Mouse (Mus musculus) CD4-positive, CD25-positive, alpha-beta regulatory T cell, adult 4 months (primary cell): ENCODE results near the gene Dixdc1. TPM values are rescaled to one million over a fixed set of nuclear protein-coding genes. Genes with fewer than 3 reads are reported as not detected.
"Not testable (repeated sequence)": the region's sequence is repeated elsewhere in the genome, so short reads cannot be mapped to it uniquely, and the experiment has no call there.

ENCODE experiments used
- ATAC-seq: one replicate; pipeline ENCODE4 v1.8.0; 2017
- polyA plus RNA-seq, 2 experiments: library from polyadenylated mRNA; unstranded; fragments of 100-300 nt; shearing (Covaris generic); gene quantifications; one replicate each; pipeline ENCODE4 v1.2.1; 2017

The Dixdc1 gene
- polyA plus RNA-seq, 2 experiments from 2014 or later, result 0.19 TPM; not detected in 1

DNA sequence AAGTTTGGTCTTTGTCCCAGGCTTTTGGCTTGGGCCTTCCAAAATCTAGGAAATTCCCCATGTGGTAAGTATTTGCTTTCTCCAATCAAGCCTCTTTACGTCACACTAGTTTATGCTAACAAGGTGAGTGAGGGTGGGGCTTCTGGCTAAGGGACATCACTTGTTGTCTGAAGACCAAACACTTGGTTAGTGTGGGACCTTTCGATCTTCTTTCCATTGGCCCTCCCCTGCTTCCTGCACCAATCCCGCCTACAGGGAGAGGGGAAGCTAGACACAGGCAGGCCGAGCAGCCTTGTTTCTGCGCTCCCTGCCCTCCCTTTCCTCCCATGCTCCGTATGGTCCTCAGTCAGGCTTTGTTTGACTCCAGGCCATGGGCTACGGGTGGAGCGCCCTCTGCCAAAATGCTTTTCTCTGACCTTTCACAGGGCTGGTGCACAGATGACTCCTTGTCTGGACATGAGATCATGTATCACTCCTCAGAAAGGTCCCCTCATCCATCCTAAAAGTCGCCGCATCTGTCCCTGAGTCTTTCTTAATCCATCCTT is 92.4 kb downstream of the Dixdc1 start:
- no peak for ATAC-seq

DNA sequence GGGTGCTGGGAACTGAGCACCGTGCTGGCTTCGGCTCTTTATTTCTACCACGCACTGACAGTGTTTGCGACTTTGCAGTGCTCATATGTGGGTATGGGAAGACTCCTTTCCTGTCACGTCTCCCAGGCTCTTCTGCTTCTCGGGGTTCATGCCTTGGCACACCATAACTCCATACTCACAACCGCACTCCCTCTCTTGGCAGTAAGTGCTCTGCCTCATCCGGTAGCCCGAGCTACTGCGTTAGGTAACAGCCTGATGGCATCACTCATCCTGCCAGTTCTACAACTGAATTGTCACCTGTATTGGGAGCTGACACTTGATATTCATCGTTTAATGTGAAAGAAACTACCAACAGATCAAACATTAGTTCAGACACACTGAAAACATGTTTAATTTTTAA is 105.0 kb downstream of the Dixdc1 start:
- no peak for ATAC-seq

DNA sequence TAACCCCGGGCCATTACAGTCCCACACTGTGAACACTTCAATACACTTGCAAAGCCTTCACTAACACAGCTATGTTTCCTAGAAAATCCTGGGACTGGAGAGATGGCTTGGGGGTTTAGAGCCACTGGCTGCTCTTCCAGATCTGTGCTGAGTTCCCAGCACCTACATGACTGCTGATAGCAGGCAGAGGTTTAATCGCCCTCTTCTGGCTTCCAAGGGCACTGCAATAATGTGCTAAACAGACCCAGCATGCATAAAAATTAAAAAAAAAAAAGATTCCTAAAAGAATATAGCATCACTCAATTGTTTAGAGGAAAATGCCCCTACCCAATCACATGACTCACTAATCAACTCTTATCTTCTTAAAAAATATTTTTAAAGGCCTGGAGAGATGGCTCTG is 106.3 kb downstream of the Dixdc1 start:
- no peak for ATAC-seq

DNA sequence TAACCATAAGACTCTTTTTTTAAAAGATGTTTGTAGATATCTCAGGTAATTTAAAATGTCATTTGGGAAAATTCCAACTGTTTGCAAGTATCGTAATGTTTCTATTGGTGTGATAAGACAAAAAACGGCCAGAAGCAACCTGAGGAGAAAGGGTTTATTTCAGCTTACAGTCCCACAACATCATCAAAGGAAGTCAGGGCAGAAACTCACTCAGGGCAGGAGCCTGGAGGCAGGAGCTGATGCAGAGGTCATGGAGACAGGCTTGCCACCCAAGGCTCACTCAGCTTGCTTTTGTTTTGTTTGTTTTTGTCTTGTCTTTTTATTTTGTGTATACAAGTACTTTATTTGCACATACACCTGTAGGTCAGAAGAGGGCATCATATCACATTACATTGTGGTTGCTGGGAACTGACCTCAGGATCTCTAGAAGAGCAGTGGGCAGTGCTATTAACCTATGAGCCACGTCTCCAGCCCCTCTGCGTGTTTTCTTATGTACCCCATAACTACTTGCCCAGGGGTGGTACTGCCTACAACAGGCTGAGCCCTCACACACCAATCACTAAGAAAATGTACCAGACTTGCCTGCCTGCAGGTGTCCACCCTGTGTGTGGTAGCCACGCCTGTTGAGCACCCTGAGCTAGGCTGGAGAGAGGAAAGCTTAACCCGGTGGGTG is 107.2 kb downstream of the Dixdc1 start:
- no peak for ATAC-seq

DNA sequence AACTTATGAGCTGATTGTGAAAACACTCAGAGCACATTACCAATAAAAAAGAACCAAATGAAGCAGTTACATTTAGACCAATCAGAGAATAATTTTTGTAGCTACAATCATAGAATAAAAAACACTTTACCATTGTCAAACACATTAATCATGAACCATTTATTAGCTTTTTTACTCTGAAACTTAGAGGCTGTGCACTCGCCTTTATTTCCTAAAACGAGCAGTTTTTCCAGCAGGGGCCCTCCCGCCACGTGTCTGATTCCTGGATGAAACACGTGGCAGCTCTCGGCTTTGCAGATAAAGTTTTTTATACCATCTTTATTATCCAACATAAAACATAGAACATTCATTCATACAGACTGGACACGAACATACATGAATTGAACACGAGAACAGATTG is 108.4 kb downstream of the Dixdc1 start:
- ATAC-seq, result not testable (repeated sequence)

DNA sequence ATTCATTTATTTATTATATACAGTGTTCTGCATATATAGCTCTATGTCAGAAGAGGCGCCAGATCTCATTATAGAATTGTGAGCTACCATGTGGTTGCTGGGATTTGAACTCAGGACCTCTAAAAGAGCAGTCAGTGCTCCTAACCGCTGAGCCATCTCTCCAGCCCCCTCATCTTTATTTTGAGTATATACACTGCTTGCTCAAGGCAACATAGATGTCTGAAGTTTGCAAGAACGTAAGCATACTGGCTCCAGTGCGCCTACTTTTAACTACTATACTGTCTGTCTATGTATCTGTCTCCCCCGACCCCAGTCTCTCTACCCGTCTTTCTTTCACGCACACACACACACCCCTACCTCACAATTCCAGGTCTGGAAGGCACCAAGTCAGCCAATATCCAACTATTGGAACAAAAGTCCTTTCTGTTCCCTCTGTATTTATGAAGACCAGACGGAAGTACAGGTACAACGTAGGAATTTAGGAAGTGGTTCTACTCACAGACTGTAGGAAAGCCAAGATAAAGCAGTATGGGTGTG is 121.5 kb downstream of the Dixdc1 start:
- no peak for ATAC-seq

DNA sequence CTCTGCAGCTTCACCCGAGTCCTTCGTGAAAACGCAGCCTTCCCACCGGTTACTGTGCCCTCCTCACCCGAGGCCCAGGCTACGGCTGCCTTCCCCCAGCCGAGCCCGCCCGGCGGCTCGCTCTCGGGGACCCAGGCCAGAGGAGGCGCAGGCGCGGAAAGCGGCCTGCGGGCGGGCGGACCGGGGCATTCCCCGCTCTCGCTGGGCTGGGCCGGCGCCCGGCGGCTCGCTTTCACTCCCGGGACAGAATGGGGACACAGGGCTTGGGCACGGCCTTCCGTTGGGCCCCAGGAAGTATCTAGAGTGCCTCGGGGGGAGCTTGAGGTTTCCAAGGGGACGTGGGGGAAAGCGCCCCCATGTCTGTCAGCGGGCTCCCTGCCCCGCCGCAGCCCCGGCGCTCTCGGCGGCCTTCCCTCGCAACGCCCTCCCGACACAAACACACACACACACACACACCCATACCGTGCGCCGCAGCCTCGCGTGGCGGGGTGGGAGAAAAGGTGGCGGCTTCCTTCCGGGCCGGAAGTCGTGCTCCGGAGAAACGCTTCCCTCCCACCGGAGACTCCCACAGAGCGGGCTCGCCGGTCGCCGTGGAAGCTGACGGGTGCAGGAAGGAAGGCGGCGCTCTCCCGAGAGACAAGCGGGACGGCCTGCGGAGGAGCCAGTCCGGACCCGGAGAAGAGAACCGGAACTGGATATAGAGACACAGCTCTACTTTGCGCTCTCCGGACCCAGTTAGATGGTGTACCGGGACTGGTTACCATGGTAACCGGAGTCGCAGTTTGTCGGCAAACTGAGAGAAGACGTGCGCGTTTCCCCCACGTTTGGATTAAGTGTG is 122.3 kb downstream of the Dixdc1 start, which contains the start of the genes Pih1d2 and Nkapd1:
Gene Pih1d2 (plus strand): TSS at position 556 of the 838 bp plus-strand sequence.
Gene Nkapd1 (minus strand): TSS at position 699 of the 838 bp plus-strand sequence.
- ATAC-seq, result peak; percentile 86

DNA sequence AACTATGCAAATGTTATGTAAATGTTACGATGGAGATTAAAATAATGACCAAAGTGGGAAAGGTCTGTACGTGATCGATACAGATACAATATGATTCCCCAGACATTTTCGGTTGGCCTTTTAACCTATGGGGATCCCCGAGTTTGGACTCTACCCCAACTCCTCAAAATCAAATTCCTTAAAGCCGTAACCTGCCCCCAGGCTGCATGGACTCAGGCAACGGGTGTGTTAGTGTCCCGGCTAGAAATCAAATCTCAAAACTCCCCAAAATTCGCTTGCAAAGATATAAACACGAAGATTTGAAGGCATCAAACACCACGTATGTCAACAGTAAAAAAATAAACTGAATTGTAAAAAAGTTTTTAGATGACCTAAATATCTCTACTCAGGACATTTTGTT is 123.2 kb downstream of the Dixdc1 start:
- ATAC-seq, result no peak

Other genes starting within 250 kb of the Dixdc1 start
- under 1 TPM in 1 of 2 experiments, not detected in 1; 0.48 TPM for gene Plet1, start 245.0 kb downstream of the Dixdc1 start, polyA plus RNA-seq
- gene Pts, start 210.8 kb downstream of the Dixdc1 start, polyA plus RNA-seq, result 100 to 1,000 TPM; 104 to 120 TPM
- gene Il18, start 184.7 kb downstream of the Dixdc1 start, polyA plus RNA-seq, result 1 to 10 TPM; 6.1 to 7.4 TPM
- gene Bco2, start 184.3 kb downstream of the Dixdc1 start, polyA plus RNA-seq, result 1 to 10 TPM in 1 of 2 experiments, under 1 TPM in 1; 0.15 to 2.1 TPM
- gene Tex12, start 178.2 kb downstream of the Dixdc1 start, polyA plus RNA-seq, result not detected
- gene Sdhd, start 135.7 kb downstream of the Dixdc1 start, polyA plus RNA-seq, result 100 to 1,000 TPM; 152 to 183 TPM
- gene Timm8b, start 135.6 kb downstream of the Dixdc1 start, polyA plus RNA-seq, result 100 to 1,000 TPM in 1 of 2 experiments, 10 to 100 TPM in 1; 82.9 to 101 TPM
- under 1 TPM; 0.38 to 0.56 TPM for gene Pih1d2, start 122.2 kb downstream of the Dixdc1 start, polyA plus RNA-seq
- gene Nkapd1, start 122.1 kb downstream of the Dixdc1 start, polyA plus RNA-seq, result 10 to 100 TPM; 15.1 to 17.0 TPM
- gene Dlat, start 79.7 kb downstream of the Dixdc1 start, polyA plus RNA-seq, result 10 to 100 TPM; 13.4 to 13.6 TPM
- gene 2310030G06Rik, start 7.0 kb upstream of the Dixdc1 start, polyA plus RNA-seq, result not detected
- gene Cryab, start 11.8 kb upstream of the Dixdc1 start, polyA plus RNA-seq, result not detected
- gene Hspb2, start 12.8 kb upstream of the Dixdc1 start, polyA plus RNA-seq, result not detected
- 10 to 100 TPM in 1 of 2 experiments, 1 to 10 TPM in 1; 6.5 to 17.9 TPM for gene Fdxacb1, start 28.7 kb upstream of the Dixdc1 start, polyA plus RNA-seq
- 1 to 10 TPM; 9.2 to 9.9 TPM for gene Alg9, start 35.5 kb upstream of the Dixdc1 start, polyA plus RNA-seq
- gene 1110032A03Rik, start 36.0 kb upstream of the Dixdc1 start, polyA plus RNA-seq, result 10 to 100 TPM; 18.2 to 23.2 TPM
- 10 to 100 TPM; 58.6 to 79.7 TPM for gene Ppp2r1b, start 105.8 kb upstream of the Dixdc1 start, polyA plus RNA-seq